Mouse (Mus musculus) myocyte (in vitro differentiated cells): ENCODE results near the gene Cbarp.

Source experiments
- POLR2A ChIP-seq: IDR thresholded peaks from one replicate; pipeline ENCODE4 v1.6.1; 2011; ENCODE audit warnings: low read depth, mild to moderate bottlenecking, control low read depth, moderate library complexity; ENCODE audit not compliant: insufficient read length
- TCF12 ChIP-seq: IDR thresholded peaks from one replicate; pipeline ENCODE4 v1.6.1; 2011; ENCODE audit warnings: mild to moderate bottlenecking, control low read depth; ENCODE audit not compliant: poor library complexity, insufficient read depth, severe bottlenecking
- USF1 ChIP-seq: IDR thresholded peaks from one replicate; pipeline ENCODE4 v1.6.1; 2011; ENCODE audit warnings: low read depth, mild to moderate bottlenecking, control low read depth, moderate library complexity

- no peak for TF ChIP-seq USF1
- no peak for TF ChIP-seq POLR2A
- no peak for TF ChIP-seq TCF12
Measured at GRCm38 (mm10) chr10:80175536-80176269, 35.1 kb upstream of the Cbarp start.
